Comparison of ENCODE assay signal across 9 mouse cellular contexts in the genomic region with DNA sequence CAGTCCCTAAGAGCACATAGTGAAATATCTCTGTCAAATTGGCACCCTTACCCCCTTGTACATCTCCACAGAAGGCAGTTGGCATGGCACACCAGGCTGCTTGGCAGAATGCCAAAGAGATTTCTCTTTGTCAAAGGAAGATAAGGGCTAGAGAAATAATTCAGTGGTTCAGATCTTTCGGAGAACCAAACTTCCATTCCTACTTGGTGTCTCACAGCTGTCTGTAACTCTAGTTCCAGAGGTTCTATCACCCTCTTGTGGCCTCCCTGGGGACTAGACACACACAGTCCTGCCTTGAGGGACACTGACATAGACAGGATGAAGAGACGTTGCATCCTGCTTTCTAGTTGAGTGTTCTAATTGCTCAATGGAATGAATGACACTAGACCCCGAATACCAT. TPM values are rescaled to one million over a fixed set of nuclear protein-coding genes. Genes with fewer than 3 reads are reported as not detected.
DNase-seq lines count a peak whose midpoint lies in the region; ATAC-seq lines count a peak whose summit lies in the region.
"Had no signal": no experiment of that assay in that cellular context is flagged by ENCODE, and none has a peak within 500 bp of the region (broad histone marks: within the 10 kb centered on the region; RNA-seq: fewer than 3 reads in every experiment).

No protein-coding gene starts in this region.

- no peaks in the 10 kb centered on the region for H3K9me3 ChIP-seq in midbrain, embryonic 14.5 days (ENCODE audit: control insufficient read depth, low read length)
- no peaks in the 10 kb centered on the region for H3K9me3 ChIP-seq in midbrain, embryonic 16.5 days (replicated peaks; ENCODE audit: control insufficient read depth, low read length, poor library complexity, severe bottlenecking)
- no peaks in the 10 kb centered on the region for H3K9me3 ChIP-seq in embryonic facial prominence, embryonic 10.5 days
- no peaks in the 10 kb centered on the region for H3K9me3 ChIP-seq in liver, embryonic 11.5 days (ENCODE audit: control insufficient read depth, low read length)

- peak; percentile 10 for DNase-seq in CD4-positive, CD25-positive, alpha-beta regulatory T cell, adult 2 months (ENCODE audit: low read depth, low spot score)
- peak; percentile 41 for DNase-seq in midbrain, embryonic 14.5 days
- peak; percentile 10 for DNase-seq in embryonic facial prominence, embryonic 10.5 days (ENCODE audit: low spot score)
- peak; percentile 40 for DNase-seq in liver, embryonic 11.5 days (ENCODE audit: low spot score)
- DNase-seq in T-cell, adult 2 months (ENCODE audit: low spot score) = no peak
- no peak for DNase-seq in layer of hippocampus, postnatal 36 days

- WGBS in midbrain, embryonic 14.5 days = 28% methylated on average over 3 of the region's 3 CpGs
- 43% methylated on average over 3 of the region's 3 CpGs for WGBS in midbrain, embryonic 16.5 days
- WGBS in embryonic facial prominence, embryonic 10.5 days = 40% methylated on average over 3 of the region's 3 CpGs
- WGBS in liver, embryonic 11.5 days = 24% methylated on average over 3 of the region's 3 CpGs

- H3K27me3 ChIP-seq in midbrain, embryonic 14.5 days (ENCODE audit: control insufficient read depth, insufficient read depth, low read length) = peaks cover 15% of the 10 kb centered on the region
- peaks cover 8% of the 10 kb centered on the region for H3K27me3 ChIP-seq in midbrain, embryonic 16.5 days (ENCODE audit: control insufficient read depth, insufficient read depth, low read depth, low read length)
- peaks cover 58% of the 10 kb centered on the region for H3K27me3 ChIP-seq in embryonic facial prominence, embryonic 10.5 days (replicated peaks; ENCODE audit: low read depth, poor library complexity, severe bottlenecking)
- H3K27me3 ChIP-seq in liver, embryonic 11.5 days (replicated peaks; ENCODE audit: control insufficient read depth, insufficient read depth, low read length) = no peaks in the 10 kb centered on the region

- H3K4me2 ChIP-seq in midbrain, embryonic 14.5 days (ENCODE audit: low read length) = no peak overlapping the region
- H3K4me2 ChIP-seq in midbrain, embryonic 16.5 days (ENCODE audit: low read length) = no peak overlapping the region
- peak overlapping the region; percentile 53 for H3K4me2 ChIP-seq in liver, embryonic 11.5 days

- no peak overlapping the region for H3K27ac ChIP-seq in midbrain, embryonic 14.5 days (replicated peaks; ENCODE audit: low read depth, low read length)
- H3K27ac ChIP-seq in midbrain, embryonic 16.5 days (ENCODE audit: low read length) = no peak overlapping the region
- no peak overlapping the region for H3K27ac ChIP-seq in embryonic facial prominence, embryonic 10.5 days (replicated peaks)
- H3K27ac ChIP-seq in liver, embryonic 11.5 days (ENCODE audit: low read depth, low read length) = no peak overlapping the region

- H3K36me3 ChIP-seq in midbrain, embryonic 14.5 days (ENCODE audit: control insufficient read depth, insufficient read depth, low read length) = no peaks in the 10 kb centered on the region
- H3K36me3 ChIP-seq in midbrain, embryonic 16.5 days (ENCODE audit: control insufficient read depth, insufficient read depth, low read length) = no peaks in the 10 kb centered on the region
- no peaks in the 10 kb centered on the region for H3K36me3 ChIP-seq in embryonic facial prominence, embryonic 10.5 days (replicated peaks)
- H3K36me3 ChIP-seq in liver, embryonic 11.5 days (ENCODE audit: control insufficient read depth, insufficient read depth, low read length) = no peaks in the 10 kb centered on the region

- ATAC-seq in CD4-positive, CD25-positive, alpha-beta regulatory T cell, adult 4 months = no peak
- ATAC-seq in midbrain, embryonic 14.5 days (ENCODE audit: low FRiP score, low TSS enrichment) = no peak
- ATAC-seq in midbrain, embryonic 16.5 days = no peak
- ATAC-seq in liver, embryonic 11.5 days (replicated peaks; ENCODE audit: low FRiP score) = peak; percentile 74

- H3K9ac ChIP-seq in midbrain, embryonic 14.5 days (replicated peaks; ENCODE audit: low read length) = no peak overlapping the region
- no peak overlapping the region for H3K9ac ChIP-seq in midbrain, embryonic 16.5 days (ENCODE audit: low read depth, low read length)
- H3K9ac ChIP-seq in liver, embryonic 11.5 days (ENCODE audit: low read depth, low read length) = 0 out of 2 replicates have a peak overlapping the region, but pooled peaks have one; percentile 48

- no peak overlapping the region for H3K4me3 ChIP-seq in midbrain, embryonic 14.5 days (replicated peaks; ENCODE audit: low read depth, low read length)
- H3K4me3 ChIP-seq in midbrain, embryonic 16.5 days (ENCODE audit: low read depth, low read length) = no peak overlapping the region
- H3K4me3 ChIP-seq in embryonic facial prominence, embryonic 10.5 days = no peak overlapping the region
- H3K4me3 ChIP-seq in liver, embryonic 11.5 days (ENCODE audit: low read depth, low read length) = peak overlapping the region; percentile 20; the same call in 1 of the 2 replicates
- H3K4me3 ChIP-seq: myocyte had no signal

- peaks cover 5% of the 10 kb centered on the region; the same call in 1 of the 2 replicates for H3K4me1 ChIP-seq in midbrain, embryonic 14.5 days (ENCODE audit: control insufficient read depth, insufficient read depth, low read length)
- H3K4me1 ChIP-seq in midbrain, embryonic 16.5 days (ENCODE audit: control insufficient read depth, insufficient read depth, low read length) = peaks cover 6% of the 10 kb centered on the region; the same call in 1 of the 2 replicates
- H3K4me1 ChIP-seq in embryonic facial prominence, embryonic 10.5 days = peaks cover 14% of the 10 kb centered on the region
- H3K4me1 ChIP-seq in liver, embryonic 11.5 days (replicated peaks; ENCODE audit: control insufficient read depth, insufficient read depth, low read length) = peaks cover 6% of the 10 kb centered on the region

RNA-seq across cellular contexts. Expression of a gene that starts 2.7 kb away (rescaled TPM):
- not detected for polyA plus RNA-seq in CD4-positive, CD25-positive, alpha-beta regulatory T cell, adult 4 months (2017; shearing (Covaris generic))
- not detected in 2 replicates for polyA plus RNA-seq in midbrain, embryonic 14.5 days (2014; fragmentation: Nextera tagmentation; extraction: Ambion mirVana)
- 0.15 and 0.26 TPM in 2 replicates for polyA plus RNA-seq in midbrain, embryonic 16.5 days (2015; fragmentation: Nextera tagmentation; extraction: Ambion mirVana)
- polyA plus RNA-seq in embryonic facial prominence, embryonic 10.5 days (2016; fragmentation: Nextera tagmentation; extraction: Ambion mirVana) = 2.7 and 2.9 TPM in 2 replicates
- polyA plus RNA-seq in liver, embryonic 11.5 days (2014; fragmentation: Nextera tagmentation; extraction: Ambion mirVana) = 40.5 and 41.5 TPM in 2 replicates
- under 1 TPM; 0.35 to 0.91 TPM for total RNA-seq in layer of hippocampus, postnatal 36 days (2021)
- polyA plus RNA-seq: myocyte had no signal

RNA-seq across cellular contexts. Expression of a gene that starts 35.6 kb away (rescaled TPM):
- 10 to 100 TPM; 57.7 to 62.7 TPM for polyA plus RNA-seq in CD4-positive, CD25-positive, alpha-beta regulatory T cell, adult 4 months (2017; shearing (Covaris generic))
- polyA plus RNA-seq in midbrain, embryonic 14.5 days (2014; fragmentation: Nextera tagmentation; extraction: Ambion mirVana) = 28.6 and 38.5 TPM in 2 replicates
- 27.3 and 29.9 TPM in 2 replicates for polyA plus RNA-seq in midbrain, embryonic 16.5 days (2015; fragmentation: Nextera tagmentation; extraction: Ambion mirVana)
- 92.8 and 93.1 TPM in 2 replicates for polyA plus RNA-seq in embryonic facial prominence, embryonic 10.5 days (2016; fragmentation: Nextera tagmentation; extraction: Ambion mirVana)
- polyA plus RNA-seq in liver, embryonic 11.5 days (2014; fragmentation: Nextera tagmentation; extraction: Ambion mirVana) = 86.0 and 102 TPM in 2 replicates
- 10 to 100 TPM; 17.5 to 20.0 TPM for total RNA-seq in layer of hippocampus, postnatal 36 days (2021)

RNA-seq across cellular contexts. Expression of a gene that starts 35.6 kb away (rescaled TPM):
- 10 to 100 TPM; 14.8 to 16.0 TPM for polyA plus RNA-seq in CD4-positive, CD25-positive, alpha-beta regulatory T cell, adult 4 months (2017; shearing (Covaris generic))
- 3.5 and 5.0 TPM in 2 replicates for polyA plus RNA-seq in midbrain, embryonic 14.5 days (2014; fragmentation: Nextera tagmentation; extraction: Ambion mirVana)
- polyA plus RNA-seq in midbrain, embryonic 16.5 days (2015; fragmentation: Nextera tagmentation; extraction: Ambion mirVana) = 3.8 and 4.5 TPM in 2 replicates
- polyA plus RNA-seq in embryonic facial prominence, embryonic 10.5 days (2016; fragmentation: Nextera tagmentation; extraction: Ambion mirVana) = 9.9 and 10.2 TPM in 2 replicates
- 8.5 and 11.0 TPM in 2 replicates for polyA plus RNA-seq in liver, embryonic 11.5 days (2014; fragmentation: Nextera tagmentation; extraction: Ambion mirVana)
- total RNA-seq in layer of hippocampus, postnatal 36 days (2021) = 1 to 10 TPM; 6.2 to 7.9 TPM

Comparison
In these comparisons a context has a peak if more than half of its experiments do, and no peak if none do; other contexts are left out.
1. DNase-seq: peak in CD4-positive, CD25-positive, alpha-beta regulatory T cell, adult 2 months (single experiment), midbrain, embryonic 14.5 days (single experiment), embryonic facial prominence, embryonic 10.5 days (single experiment) and liver, embryonic 11.5 days (single experiment); none in T-cell, adult 2 months (single experiment) and layer of hippocampus, postnatal 36 days (0 of 2).
2. RNA of a gene that starts 2.7 kb away (polyA plus RNA-seq): 40.5 to 41.5 TPM in liver, embryonic 11.5 days; 2.7 to 2.9 TPM in embryonic facial prominence, embryonic 10.5 days, 0.15 to 0.26 TPM in midbrain, embryonic 16.5 days, not detected in midbrain, embryonic 14.5 days and not detected in CD4-positive, CD25-positive, alpha-beta regulatory T cell, adult 4 months; every median in the first group is over 10 times any median in the second.